Mouse (Mus musculus): ENCODE results near the gene Kpna6. TPM values are rescaled to one million over a fixed set of nuclear protein-coding genes. Genes with fewer than 3 reads are reported as not detected.

The Kpna6 gene
- polyA plus RNA-seq (2017; shearing (Covaris generic)) = 24.0 TPM

DNA sequence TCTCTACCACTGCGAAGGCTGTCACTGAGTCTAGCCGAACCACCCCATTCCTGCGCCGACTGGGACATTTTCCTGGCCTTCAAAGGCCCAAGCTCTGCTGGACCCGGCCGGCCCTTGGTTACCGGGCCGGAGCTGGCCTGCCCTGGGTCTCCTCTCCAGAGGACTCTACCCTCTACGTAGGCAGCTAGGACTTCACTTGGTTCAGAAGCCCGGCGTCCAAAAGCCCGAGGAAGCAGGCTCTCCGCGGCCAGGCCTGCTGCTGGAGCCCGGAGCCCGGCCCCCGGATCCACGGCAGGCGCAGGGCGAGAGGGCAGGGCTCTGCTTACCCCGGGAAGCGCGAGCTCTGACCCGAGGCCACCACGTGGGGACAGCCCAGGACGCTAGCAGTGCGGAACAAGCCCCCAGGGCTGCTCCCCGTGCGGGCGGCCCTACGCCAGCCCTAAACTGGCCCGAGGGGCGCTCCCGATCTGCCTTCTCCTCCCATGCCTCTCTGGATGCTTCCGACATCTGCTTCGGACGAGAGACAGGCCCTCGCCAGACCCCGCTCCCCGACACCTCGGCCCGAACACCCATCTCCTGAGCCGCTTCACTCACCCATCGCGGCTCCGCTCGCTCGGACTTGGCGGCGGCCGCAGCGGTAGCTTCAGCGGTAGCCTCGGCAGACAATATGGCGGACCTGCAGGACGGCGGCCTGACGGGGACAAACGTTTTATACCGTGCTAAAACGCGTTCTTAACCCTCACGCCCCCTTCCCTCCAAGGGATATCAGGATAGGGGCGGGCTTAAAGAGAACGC, at the start of gene Kpna6:
Kpna6 (minus strand) TSS at position 685 of the 795 bp plus-strand sequence.

GRCm38 (mm10) chr4:129696158-129696985, 23.8 kb upstream of the Kpna6 start, which contains the start of gene Tmem39b:
Tmem39b (minus strand) TSS chr4:129696838.

GRCm38 (mm10) chr4:129640638-129641467, 31.7 kb downstream of the Kpna6 start, which contains the start of gene Txlna:
Txlna (minus strand) TSS chr4:129641065.

GRCm38 (mm10) chr4:129623681-129624091, 48.9 kb downstream of the Kpna6 start, which contains the start of gene Ccdc28b:
Ccdc28b (minus strand) TSS chr4:129623947.

DNA sequence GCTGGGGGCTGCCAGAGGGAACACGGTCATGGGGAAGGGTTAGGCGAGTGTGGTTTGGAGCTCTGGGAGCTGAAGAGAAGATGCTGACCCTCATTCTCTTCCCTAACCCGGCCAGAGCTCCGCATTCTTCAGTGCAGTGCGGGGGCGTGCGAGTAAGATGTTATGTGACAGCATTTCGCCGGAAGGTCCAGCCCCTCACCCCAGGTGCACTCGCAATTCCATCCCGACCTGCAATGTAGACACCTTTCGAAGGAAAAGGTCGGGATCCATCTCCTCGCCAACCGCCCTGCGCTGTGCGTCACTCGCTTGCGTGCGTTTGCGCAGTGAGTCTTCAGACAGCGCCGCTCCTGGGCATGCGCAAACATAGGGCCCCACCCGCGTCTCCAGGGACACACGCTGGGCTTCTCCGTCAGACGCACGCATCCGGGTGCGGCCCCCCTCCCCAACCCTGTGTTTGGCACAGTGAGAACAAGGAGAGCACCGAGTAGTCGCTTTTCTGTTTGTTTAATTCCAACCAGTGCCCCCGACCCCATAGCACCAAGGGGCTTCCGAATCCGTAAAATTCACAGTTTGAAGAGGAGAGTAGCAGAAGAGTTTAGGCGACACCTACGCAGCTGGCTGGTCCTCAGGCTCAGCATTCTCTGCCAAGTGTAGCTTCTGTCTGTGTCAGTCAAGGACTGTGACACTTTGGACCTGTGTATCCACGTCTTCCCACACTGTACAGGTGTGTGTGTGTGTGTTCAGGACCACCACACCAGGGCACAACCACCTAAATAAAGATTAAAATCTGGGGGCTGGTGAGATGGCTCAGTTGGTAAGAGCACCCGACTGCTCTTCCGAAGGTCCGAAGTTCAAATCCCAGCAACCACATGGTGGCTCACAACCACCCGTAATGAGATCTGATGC, 53.5 kb downstream of the Kpna6 start, which contains the start of gene Iqcc:
Iqcc (minus strand) TSS at position 314 of the 906 bp plus-strand sequence.

GRCm38 (mm10) chr4:129614093-129614492, 58.5 kb downstream of the Kpna6 start, which contains the start of gene Dcdc2b:
Dcdc2b (minus strand) TSS chr4:129614257.

DNA sequence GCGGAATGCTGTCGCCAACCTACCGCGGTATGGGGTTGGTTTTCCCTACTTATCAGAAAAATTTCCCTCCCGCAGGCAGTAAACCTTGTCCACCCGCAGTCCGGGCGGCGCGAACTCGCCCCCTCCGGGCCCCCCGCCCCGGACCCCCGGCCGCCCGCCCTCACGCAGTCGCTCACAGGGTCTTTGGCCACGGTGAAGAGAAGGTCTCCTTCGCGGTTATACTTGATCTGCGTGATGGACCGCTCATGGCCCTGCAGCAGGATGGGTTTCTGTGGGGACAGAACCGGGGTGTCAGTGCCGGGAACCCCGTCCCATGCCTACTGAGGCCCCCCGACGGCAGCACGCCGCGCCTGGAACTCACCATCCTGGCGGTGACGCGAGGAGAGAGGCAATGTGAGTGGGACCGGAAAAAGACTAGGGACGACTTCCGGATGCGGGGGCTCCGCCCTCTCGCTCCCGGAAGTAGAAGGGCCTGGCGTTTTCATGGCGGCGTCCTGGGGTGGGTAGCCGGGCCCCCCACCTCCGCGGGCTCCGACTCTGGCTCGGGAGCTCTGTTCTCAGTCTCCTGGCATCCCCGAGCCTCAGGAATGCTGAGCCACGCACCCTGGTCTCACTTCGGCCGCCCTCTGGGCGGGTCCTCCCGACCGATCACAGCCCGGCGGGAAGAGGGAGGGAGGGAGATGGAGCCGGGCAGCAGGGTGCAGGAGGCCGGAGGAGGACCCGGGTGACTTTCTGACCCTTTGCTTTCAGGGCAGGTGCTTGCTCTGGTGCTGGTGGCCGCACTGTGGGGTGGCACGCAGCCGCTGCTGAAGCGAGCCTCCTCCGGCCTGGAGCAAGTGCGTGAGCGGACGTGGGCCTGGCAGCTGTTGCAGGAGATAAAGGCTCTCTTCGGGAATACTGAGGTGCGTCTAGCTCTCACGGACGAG, 72.1 kb downstream of the Kpna6 start, which contains the start of the genes Eif3i and Tmem234:
Eif3i (minus strand) TSS at position 416 of the 926 bp plus-strand sequence.
Tmem234 (plus strand) TSS at position 436 of the 926 bp plus-strand sequence.

Other genes starting within 250 kb of the Kpna6 start
- gene Zbtb8b, start 231.9 kb downstream of the Kpna6 start, polyA plus RNA-seq (2017; shearing (Covaris generic)) = not detected
- gene Bsdc1, start 211.2 kb downstream of the Kpna6 start, polyA plus RNA-seq (2017; shearing (Covaris generic)) = 83.6 TPM
- not detected for gene Tssk3, start 181.7 kb downstream of the Kpna6 start, polyA plus RNA-seq (2017; shearing (Covaris generic))
- gene Fam229a, start 181.6 kb downstream of the Kpna6 start, polyA plus RNA-seq (2017; shearing (Covaris generic)) = not detected
- 39.8 TPM for gene Marcksl1, start 159.2 kb downstream of the Kpna6 start, polyA plus RNA-seq (2017; shearing (Covaris generic))
- 159 TPM for gene Hdac1, start 130.1 kb downstream of the Kpna6 start, polyA plus RNA-seq (2017; shearing (Covaris generic))
- 1,404 TPM for gene Lck, start 99.1 kb downstream of the Kpna6 start, polyA plus RNA-seq (2017; shearing (Covaris generic))
- not detected for gene Fam167b, start 94.2 kb downstream of the Kpna6 start, polyA plus RNA-seq (2017; shearing (Covaris generic))
- 188 TPM for gene Eif3i, start 72.1 kb downstream of the Kpna6 start, polyA plus RNA-seq (2017; shearing (Covaris generic))
- gene Tmem234, start 72.1 kb downstream of the Kpna6 start, polyA plus RNA-seq (2017; shearing (Covaris generic)) = 158 TPM
- gene Dcdc2b, start 58.5 kb downstream of the Kpna6 start, polyA plus RNA-seq (2017; shearing (Covaris generic)) = 1.2 TPM
- gene Iqcc, start 53.7 kb downstream of the Kpna6 start, polyA plus RNA-seq (2017; shearing (Covaris generic)) = 22.2 TPM
- 15.7 TPM for gene Ccdc28b, start 48.8 kb downstream of the Kpna6 start, polyA plus RNA-seq (2017; shearing (Covaris generic))
- 70.1 TPM for gene Txlna, start 31.7 kb downstream of the Kpna6 start, polyA plus RNA-seq (2017; shearing (Covaris generic))
- gene Tmem39b, start 24.1 kb upstream of the Kpna6 start, polyA plus RNA-seq (2017; shearing (Covaris generic)) = 12.6 TPM
- gene Khdrbs1, start 69.5 kb upstream of the Kpna6 start, polyA plus RNA-seq (2017; shearing (Covaris generic)) = 152 TPM
- gene Ptp4a2, start 138.5 kb upstream of the Kpna6 start, polyA plus RNA-seq (2017; shearing (Covaris generic)) = 770 TPM

Measured in effector memory CD4-positive, alpha-beta T cell, adult 7 months (primary cell).